Mouse (Mus musculus): ENCODE measurements around the gene 1810037I17Rik. TPM values are rescaled to one million over a fixed set of nuclear protein-coding genes. Genes with fewer than 3 reads are reported as not detected.
"Not testable (repeated sequence)": the region's sequence is repeated elsewhere in the genome, so short reads cannot be mapped to it uniquely, and the experiment has no call there.

The 1810037I17Rik gene
- polyA plus RNA-seq, 1 experiment from 2014 or later: 83.1 TPM

DNA sequence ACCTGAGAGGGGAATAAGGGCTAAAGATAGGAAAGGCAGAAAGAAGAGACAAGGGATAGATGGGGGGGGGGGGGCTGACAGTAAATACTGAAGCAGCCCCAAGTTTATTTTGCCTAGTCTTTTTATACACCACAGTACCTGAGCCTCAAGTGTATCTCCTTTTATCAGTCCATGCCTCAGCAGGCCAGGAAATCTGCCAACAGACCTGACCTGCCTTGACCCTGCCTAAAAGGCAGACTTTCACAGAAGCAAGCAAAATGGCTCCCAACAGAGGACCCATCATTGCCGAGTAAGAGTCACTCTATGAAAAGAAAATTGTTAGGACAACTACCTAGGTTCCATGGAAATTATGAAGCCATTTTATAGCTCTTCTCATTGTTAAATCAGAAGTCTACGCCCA, 16.2 kb upstream of the 1810037I17Rik start:
- Histone ChIP-seq H3K36me3 (no peaks in the 10 kb centered on the region), H3K4me3 (replicated peaks) (no peak overlapping the region), H3K4me2 (no peak overlapping the region), H3K4me1 (replicated peaks) (no peaks in the 10 kb centered on the region), H3K9ac (replicated peaks) (no peak overlapping the region), H3K27me3 (no peaks in the 10 kb centered on the region), H3K9me3 (no peaks in the 10 kb centered on the region), H3K27ac (no peak overlapping the region)
- no peak for ATAC-seq (ENCODE audit: insufficient number of reproducible peaks, insufficient read depth, low FRiP score, low TSS enrichment, low read depth)
- 90% methylated on average over 2 of the region's 2 CpGs for WGBS

DNA sequence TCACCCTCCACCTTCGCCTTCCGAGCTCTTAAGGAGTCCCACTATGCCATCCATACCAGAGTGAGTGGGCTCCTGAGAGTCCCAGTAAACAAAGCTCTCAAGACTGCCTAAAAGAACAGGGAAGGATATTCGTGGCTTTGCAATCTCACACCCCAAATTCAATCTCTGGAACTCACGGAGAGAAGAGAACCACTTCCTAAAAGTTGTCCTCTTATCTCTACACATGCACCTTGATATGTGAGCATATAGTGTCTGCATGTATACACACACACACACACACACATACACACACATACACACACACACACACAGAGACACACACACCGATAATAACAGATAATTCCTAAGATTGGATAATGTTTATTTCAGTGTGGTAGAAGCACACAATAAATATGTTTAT, 8.5 kb upstream of the 1810037I17Rik start:
- Histone ChIP-seq H3K9me3 (no peaks in the 10 kb centered on the region), H3K4me3 (replicated peaks) (no peak overlapping the region), H3K4me1 (replicated peaks) (no peaks in the 10 kb centered on the region), H3K36me3 (no peaks in the 10 kb centered on the region), H3K27ac (no peak overlapping the region), H3K27me3 (no peaks in the 10 kb centered on the region), H3K9ac (replicated peaks) (no peak overlapping the region), H3K4me2 (no peak overlapping the region)
- 87% methylated on average over 5 of the region's 5 CpGs for WGBS
- ATAC-seq (ENCODE audit: insufficient number of reproducible peaks, insufficient read depth, low FRiP score, low TSS enrichment, low read depth): no peak

- no peaks in the 10 kb centered on the region for H3K27me3 ChIP-seq
- H3K36me3 ChIP-seq: no peaks in the 10 kb centered on the region
- H3K4me3 ChIP-seq (replicated peaks): no peak overlapping the region
- H3K9me3 ChIP-seq: no peaks in the 10 kb centered on the region
- no peak overlapping the region for H3K27ac ChIP-seq
- H3K9ac ChIP-seq (replicated peaks): no peak overlapping the region
- H3K4me2 ChIP-seq: no peak overlapping the region
- ATAC-seq (ENCODE audit: insufficient number of reproducible peaks, insufficient read depth, low FRiP score, low TSS enrichment, low read depth): no peak
- H3K4me1 ChIP-seq (replicated peaks): no peaks in the 10 kb centered on the region
- WGBS: 76% methylated on average over 6 of the region's 6 CpGs
Measured at GRCm38 (mm10) chr3:122916191-122916680, 7.8 kb upstream of the 1810037I17Rik start.

DNA sequence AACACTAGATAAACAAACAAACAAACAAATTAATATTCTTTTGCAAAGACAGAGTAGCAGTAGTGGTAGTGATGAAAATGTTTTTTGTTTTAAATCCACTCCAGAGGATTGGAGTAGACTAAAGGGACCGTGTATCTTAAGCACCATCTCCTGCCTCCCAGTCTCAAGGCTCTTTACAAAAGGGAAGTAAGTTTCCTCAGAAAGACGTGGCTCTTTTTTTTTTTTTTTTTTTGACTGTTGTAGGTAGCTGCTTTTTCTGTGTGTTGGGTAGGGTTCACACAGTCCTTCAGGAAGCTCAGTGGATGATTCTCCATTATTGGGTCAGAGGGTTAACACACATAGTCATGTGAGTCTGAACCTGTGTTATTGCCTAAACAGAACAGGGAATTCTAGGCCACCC, 5.3 kb upstream of the 1810037I17Rik start:
- Histone ChIP-seq H3K36me3 (no peaks in the 10 kb centered on the region), H3K4me3 (replicated peaks) (no peak overlapping the region), H3K9ac (replicated peaks) (no peak overlapping the region), H3K27me3 (no peaks in the 10 kb centered on the region), H3K9me3 (no peaks in the 10 kb centered on the region), H3K4me1 (replicated peaks) (no peaks in the 10 kb centered on the region), H3K27ac (no peak overlapping the region), H3K4me2 (no peak overlapping the region)
- WGBS: 76% methylated on average over 2 of the region's 2 CpGs
- ATAC-seq (ENCODE audit: insufficient number of reproducible peaks, insufficient read depth, low FRiP score, low TSS enrichment, low read depth): no peak

DNA sequence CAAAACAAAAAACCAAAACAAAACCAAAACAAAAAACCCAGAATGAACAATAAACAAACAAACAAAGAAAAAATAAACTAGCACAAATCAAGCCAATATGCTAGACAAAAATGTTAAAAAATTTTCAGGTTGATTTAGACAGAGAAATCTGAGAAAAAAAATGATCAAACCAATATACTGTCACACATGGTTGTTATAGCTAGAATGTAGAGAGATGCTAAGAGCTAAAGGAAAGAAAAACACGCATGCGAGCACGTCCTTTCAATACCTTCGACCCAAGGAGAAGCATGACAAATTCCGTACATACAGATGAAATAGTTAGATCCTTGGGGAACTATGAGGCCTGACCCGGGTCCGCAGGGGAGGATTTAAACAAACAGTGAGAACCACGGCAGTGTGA, 4.7 kb upstream of the 1810037I17Rik start, which contains the start of gene Gm10959:
Gene Gm10959, minus strand, starts transcription at position 101 of the 400 bp plus-strand sequence.
- WGBS: 83% methylated on average over 8 of the region's 8 CpGs
- no peaks in the 10 kb centered on the region for H3K27me3 ChIP-seq
- H3K27ac ChIP-seq: no peak within 1 kb of the TSS
- no peaks in the 10 kb centered on the region for H3K4me1 ChIP-seq (replicated peaks)
- no peaks in the 10 kb centered on the region for H3K9me3 ChIP-seq
- no peak within 1 kb of the TSS for H3K4me3 ChIP-seq (replicated peaks)
- H3K4me2 ChIP-seq: no peak within 1 kb of the TSS
- H3K9ac ChIP-seq (replicated peaks): no peak within 1 kb of the TSS
- H3K36me3 ChIP-seq: no peaks in the 10 kb centered on the region
- ATAC-seq (ENCODE audit: insufficient number of reproducible peaks, insufficient read depth, low FRiP score, low TSS enrichment, low read depth): no peak

GRCm38 (mm10) chr3:122920572-122921435, 3.2 kb upstream of the 1810037I17Rik start:
- no peak for ATAC-seq (ENCODE audit: insufficient number of reproducible peaks, insufficient read depth, low FRiP score, low TSS enrichment, low read depth)
- no peak overlapping the region for H3K27ac ChIP-seq
- no peaks in the 10 kb centered on the region for H3K36me3 ChIP-seq

GRCm38 (mm10) chr3:122921676-122922527, 2.1 kb upstream of the 1810037I17Rik start:
- no peaks in the 10 kb centered on the region for H3K9me3 ChIP-seq
- H3K9ac ChIP-seq (replicated peaks): no peak overlapping the region
- no peak for ATAC-seq (ENCODE audit: insufficient number of reproducible peaks, insufficient read depth, low FRiP score, low TSS enrichment, low read depth)
- H3K4me1 ChIP-seq (replicated peaks): 0 out of 2 replicates have a peak, but pooled peaks cover 2% of the 10 kb centered on the region
- no peak overlapping the region for H3K27ac ChIP-seq
- 84% methylated on average over 8 of the region's 8 CpGs for WGBS
- H3K36me3 ChIP-seq: peaks cover 8% of the 10 kb centered on the region
- H3K4me2 ChIP-seq: no peak overlapping the region
- H3K27me3 ChIP-seq: no peaks in the 10 kb centered on the region
- H3K4me3 ChIP-seq (replicated peaks): no peak overlapping the region

More at GRCm38 (mm10) chr3:122920572-122921435, 3.2 kb upstream of the 1810037I17Rik start:
- Histone ChIP-seq H3K9ac (replicated peaks) (no peak overlapping the region), H3K4me3 (replicated peaks) (no peak overlapping the region), H3K4me2 (no peak overlapping the region), H3K27me3 (no peaks in the 10 kb centered on the region), H3K9me3 (no peaks in the 10 kb centered on the region), H3K4me1 (replicated peaks) (0 out of 2 replicates have a peak, but pooled peaks cover 2% of the 10 kb centered on the region)
- WGBS: 62% methylated on average over 8 of the region's 8 CpGs

GRCm38 (mm10) chr3:122923147-122923546, 856 bp upstream of the 1810037I17Rik start:
- H3K4me2 ChIP-seq: peak overlapping the region; percentile 66; the same call in 1 of the 2 replicates
- ATAC-seq (ENCODE audit: insufficient number of reproducible peaks, insufficient read depth, low FRiP score, low TSS enrichment, low read depth): no peak
- H3K27me3 ChIP-seq: no peaks in the 10 kb centered on the region
- peak overlapping the region; percentile 58 for H3K4me3 ChIP-seq (replicated peaks)
- H3K27ac ChIP-seq: no peak overlapping the region
- H3K4me1 ChIP-seq (replicated peaks): 0 out of 2 replicates have a peak, but pooled peaks cover 2% of the 10 kb centered on the region
- no peaks in the 10 kb centered on the region for H3K9me3 ChIP-seq
- no peak overlapping the region for H3K9ac ChIP-seq (replicated peaks)
- H3K36me3 ChIP-seq: peaks cover 12% of the 10 kb centered on the region
- 72% methylated on average over 7 of the region's 7 CpGs for WGBS

DNA sequence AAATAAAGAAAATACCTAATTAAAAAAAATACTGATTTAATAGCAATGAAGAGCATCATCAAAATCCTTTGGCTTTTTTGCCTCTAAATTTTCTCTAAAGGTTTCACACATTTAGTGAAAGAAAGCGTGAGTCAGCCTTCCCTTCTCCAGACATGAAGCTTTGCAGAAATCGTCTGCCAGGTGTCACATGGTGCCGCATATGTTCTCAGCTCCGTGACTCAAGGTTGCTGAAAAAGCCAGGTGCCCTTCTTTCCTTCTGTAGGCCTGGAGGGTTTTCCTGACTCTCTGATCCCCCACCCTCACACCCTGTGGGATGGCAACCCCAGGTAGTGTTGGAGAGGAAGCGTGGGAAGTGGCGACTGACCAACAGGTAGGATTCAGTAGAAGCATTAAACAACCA, 5.7 kb downstream of the 1810037I17Rik start:
- ATAC-seq (ENCODE audit: insufficient number of reproducible peaks, insufficient read depth, low FRiP score, low TSS enrichment, low read depth): no peak
- Histone ChIP-seq H3K4me1 (replicated peaks) (0 out of 2 replicates have a peak, but pooled peaks cover 2% of the 10 kb centered on the region), H3K27ac (no peak overlapping the region), H3K9ac (replicated peaks) (no peak overlapping the region), H3K4me2 (no peak overlapping the region), H3K9me3 (no peaks in the 10 kb centered on the region), H3K4me3 (replicated peaks) (no peak overlapping the region), H3K36me3 (peaks cover 25% of the 10 kb centered on the region), H3K27me3 (no peaks in the 10 kb centered on the region)
- WGBS: 89% methylated on average over 6 of the region's 6 CpGs

DNA sequence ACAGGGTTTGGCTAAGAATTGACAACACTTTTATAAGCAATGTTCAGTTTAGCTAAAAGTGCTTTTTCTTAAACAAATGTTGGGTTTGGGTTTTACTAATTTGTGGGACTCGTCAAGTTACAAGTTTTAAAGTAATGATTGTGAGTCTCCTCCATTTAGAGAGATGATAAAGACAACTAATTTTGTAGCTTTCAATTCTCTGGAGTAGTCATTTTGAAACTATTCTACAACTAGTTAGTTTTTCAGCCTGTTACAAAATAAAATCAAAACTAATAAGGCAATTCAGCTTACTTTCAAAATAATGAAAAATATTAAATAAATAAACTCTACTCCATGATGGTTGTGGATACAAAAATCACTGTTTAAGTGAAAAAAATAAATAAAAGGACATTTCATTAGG, 8.5 kb downstream of the 1810037I17Rik start:
- no peak for ATAC-seq (ENCODE audit: insufficient number of reproducible peaks, insufficient read depth, low FRiP score, low TSS enrichment, low read depth)
- WGBS: 75% methylated on average over 1 of the region's 1 CpGs
- no peak overlapping the region for H3K27ac ChIP-seq

DNA sequence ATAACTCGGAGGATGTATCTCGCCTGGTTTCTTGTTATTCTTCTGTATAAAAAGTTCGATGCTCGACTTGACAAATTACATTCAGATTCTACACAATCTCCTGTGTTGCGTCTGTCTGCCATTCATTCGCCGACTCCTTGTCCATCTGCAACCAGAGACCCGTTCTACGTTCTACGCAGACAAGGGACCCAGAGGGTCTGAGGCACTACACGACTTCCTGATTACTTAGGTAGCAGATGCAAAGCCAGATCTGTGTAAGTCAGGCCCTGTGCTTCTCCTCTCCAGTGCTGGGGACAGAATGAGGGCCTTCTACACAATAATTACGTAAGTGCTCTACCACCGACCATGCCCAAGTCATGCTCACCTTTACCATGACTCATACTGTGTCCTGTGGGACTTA, 13.2 kb downstream of the 1810037I17Rik start:
- not testable (repeated sequence) for ATAC-seq (ENCODE audit: insufficient number of reproducible peaks, insufficient read depth, low FRiP score, low TSS enrichment, low read depth); H3K4me1 ChIP-seq (replicated peaks); H3K9ac ChIP-seq (replicated peaks); H3K4me2 ChIP-seq; H3K27me3 ChIP-seq; H3K36me3 ChIP-seq; H3K9me3 ChIP-seq; H3K27ac ChIP-seq; H3K4me3 ChIP-seq (replicated peaks)
- 87% methylated on average over 13 of the region's 13 CpGs for WGBS

More for the DNA sequence above, 8.5 kb downstream of the 1810037I17Rik start:
- Histone ChIP-seq H3K36me3 (peaks cover 15% of the 10 kb centered on the region; the same call in 1 of the 2 replicates), H3K4me3 (replicated peaks) (no peak overlapping the region), H3K4me2 (no peak overlapping the region), H3K9me3 (no peaks in the 10 kb centered on the region), H3K27me3 (no peaks in the 10 kb centered on the region), H3K9ac (replicated peaks) (no peak overlapping the region), H3K4me1 (replicated peaks) (no peaks in the 10 kb centered on the region)
